Comparison of ENCODE assay signal across 23 mouse cellular contexts in genomic region chr15:78593896-78594425, GRCm38 (mm10). TPM values are rescaled to one million over a fixed set of nuclear protein-coding genes. Genes with fewer than 3 reads are reported as not detected.
A peak's percentile ranks its signal among the peaks of the same experiment; 100 is the strongest.
DNase-seq lines count a peak whose midpoint lies in the region; ATAC-seq and TF ChIP-seq lines count a peak whose summit lies in the region.
"Had no signal": no experiment of that assay in that cellular context is flagged by ENCODE, and none has a peak within 500 bp of the region (broad histone marks: within the 10 kb centered on the region; RNA-seq: fewer than 3 reads in every experiment).

No protein-coding gene starts in this region.

- TF ChIP-seq EP300 in heart, adult 2 months (IDR thresholded peaks at IDR 0.05; ENCODE audit: insufficient read depth, low read depth, low read length), result no peak

- no peak overlapping the region for H3K4me3 ChIP-seq in thymus, adult 2 months (ENCODE audit: control insufficient read depth, insufficient read depth, low read length)
- H3K4me3 ChIP-seq in macrophage (ENCODE audit: inconsistent target), result no peak overlapping the region
- no peak overlapping the region for H3K4me3 ChIP-seq in kidney, embryonic 15.5 days (replicated peaks)
- no peak overlapping the region for H3K4me3 ChIP-seq in heart, adult 2 months
- H3K4me3 ChIP-seq: embryonic facial prominence, embryonic 10.5 days; embryonic facial prominence, embryonic 12.5 days; forebrain, embryonic 13.5 days; forebrain, embryonic 15.5 days had no signal

- no peak overlapping the region for H3K9ac ChIP-seq in kidney, embryonic 15.5 days
- H3K9ac ChIP-seq in heart, adult 2 months (ENCODE audit: low read depth, low read length), result no peak overlapping the region
- H3K9ac ChIP-seq: embryonic facial prominence, embryonic 12.5 days; forebrain, embryonic 13.5 days; forebrain, embryonic 15.5 days had no signal

- intact Hi-C loops in heart, adult 2 months (cut with DNase I), result no loop called here

- H3K4me1 ChIP-seq in thymus, adult 2 months (replicated peaks; ENCODE audit: control insufficient read depth, insufficient read depth, low read length), result peaks cover 70% of the 10 kb centered on the region
- peaks cover 11% of the 10 kb centered on the region; the same call in 1 of the 2 replicates for H3K4me1 ChIP-seq in kidney, embryonic 15.5 days
- no peaks in the 10 kb centered on the region for H3K4me1 ChIP-seq in heart, adult 2 months (ENCODE audit: control insufficient read depth, insufficient read depth, low read length)
- H3K4me1 ChIP-seq: forebrain, embryonic 13.5 days; forebrain, embryonic 15.5 days had no signal

- H3K79me2 ChIP-seq in macrophage (ENCODE audit: inconsistent target), result peaks cover 18% of the 10 kb centered on the region
- no peaks in the 10 kb centered on the region for H3K79me2 ChIP-seq in heart, adult 2 months (replicated peaks; ENCODE audit: control insufficient read depth, insufficient read depth, low read length)

- TF ChIP-seq CTCF in thymus, adult 2 months (IDR thresholded peaks at IDR 0.05; ENCODE audit: borderline replicate concordance, control insufficient read depth, extremely low read depth, insufficient read depth, low read length, poor library complexity), result no peak
- no peak for TF ChIP-seq CTCF in heart, adult 2 months (IDR thresholded peaks at IDR 0.05)

- ATAC-seq in kidney, embryonic 15.5 days (replicated peaks; ENCODE audit: low FRiP score), result no peak
- ATAC-seq: forebrain, embryonic 13.5 days; forebrain, embryonic 15.5 days had no signal

- 14% methylated on average over 7 of the region's 7 CpGs for WGBS in thymus, adult 2 months
- WGBS in macrophage (ENCODE audit: missing documents), result 63% methylated on average over 7 of the region's 7 CpGs
- WGBS in kidney, embryonic 15.5 days, result 91% methylated on average over 7 of the region's 7 CpGs
- WGBS in heart, adult 2 months, result 84% methylated on average over 7 of the region's 7 CpGs

- H3K4me2 ChIP-seq in kidney, embryonic 15.5 days, result no peak overlapping the region
- H3K4me2 ChIP-seq: embryonic facial prominence, embryonic 12.5 days; forebrain, embryonic 13.5 days; forebrain, embryonic 15.5 days had no signal

- no peak for TF ChIP-seq POLR2A in thymus, adult 2 months (IDR thresholded peaks at IDR 0.05; ENCODE audit: control insufficient read depth, extremely low read depth, insufficient read depth, low read length, poor library complexity)
- no peak for TF ChIP-seq POLR2A in heart, adult 2 months (IDR thresholded peaks at IDR 0.05; ENCODE audit: insufficient read depth, low read depth, low read length)

- no peak for DNase-seq in thymus, adult 2 months
- no peak for DNase-seq in thymus, postnatal 10 days (ENCODE audit: low spot score in 2 of 2)
- peak; percentile 53 for DNase-seq in induced T-regulatory cell, adult 2 months (ENCODE audit: low read depth)
- peak; percentile 56 for DNase-seq in thymus, postnatal 25 days
- DNase-seq in cerebellum, postnatal 14 days, result no peak
- DNase-seq in heart, adult 2 months, result no peak
- DNase-seq: adrenal gland, adult 2 months; adrenal gland, postnatal 10 days; adrenal gland, postnatal 25 days; cerebellum, adult 11 months; cerebellum, adult 18-20 months; cerebellum, adult 8-10 months; cerebellum, adult 9-11 months; cerebellum, postnatal 25 days had no signal

- no peaks in the 10 kb centered on the region for H3K36me3 ChIP-seq in thymus, adult 2 months (ENCODE audit: control insufficient read depth, insufficient read depth, low read length)
- H3K36me3 ChIP-seq in macrophage (ENCODE audit: inconsistent target), result no peaks in the 10 kb centered on the region
- H3K36me3 ChIP-seq in kidney, embryonic 15.5 days, result no peaks in the 10 kb centered on the region
- H3K36me3 ChIP-seq in heart, adult 2 months (ENCODE audit: control insufficient read depth, insufficient read depth, low read length), result no peaks in the 10 kb centered on the region
- H3K36me3 ChIP-seq: embryonic facial prominence, embryonic 10.5 days; embryonic facial prominence, embryonic 12.5 days; forebrain, embryonic 15.5 days had no signal

- H3K27me3 ChIP-seq in thymus, adult 2 months (ENCODE audit: control insufficient read depth, insufficient read depth, low read length), result no peaks in the 10 kb centered on the region
- H3K27me3 ChIP-seq in kidney, embryonic 15.5 days, result no peaks in the 10 kb centered on the region
- no peaks in the 10 kb centered on the region for H3K27me3 ChIP-seq in heart, adult 2 months (ENCODE audit: control insufficient read depth, insufficient read depth, low read length)
- H3K27me3 ChIP-seq: embryonic facial prominence, embryonic 12.5 days; forebrain, embryonic 13.5 days; forebrain, embryonic 15.5 days had no signal

- H3K27ac ChIP-seq in thymus, adult 2 months (ENCODE audit: control insufficient read depth, insufficient read depth, low read length), result peak overlapping the region; percentile 16; the same call in 1 of the 2 replicates
- H3K27ac ChIP-seq in macrophage, result peak overlapping the region; percentile 98
- H3K27ac ChIP-seq in kidney, embryonic 15.5 days, result no peak overlapping the region
- H3K27ac ChIP-seq in heart, adult 2 months, result no peak overlapping the region
- H3K27ac ChIP-seq: embryonic facial prominence, embryonic 10.5 days; embryonic facial prominence, embryonic 12.5 days; forebrain, embryonic 13.5 days; forebrain, embryonic 15.5 days had no signal

- H3K9me3 ChIP-seq in kidney, embryonic 15.5 days (replicated peaks), result no peaks in the 10 kb centered on the region
- H3K9me3 ChIP-seq: embryonic facial prominence, embryonic 10.5 days; embryonic facial prominence, embryonic 12.5 days; forebrain, embryonic 13.5 days; forebrain, embryonic 15.5 days had no signal

RNA-seq across cellular contexts. Expression of gene Cyth4, which starts 2.9 kb away (rescaled TPM):
- polyA plus RNA-seq in thymus, adult 2 months (2012; rRNA removed), result 81.1 and 83.6 TPM in 2 replicates
- 1,000 to 10,000 TPM in 7 of 26 experiments, 100 to 1,000 TPM in 19; 198 to 1,124 (median 784) TPM for total RNA-seq in macrophage (2018; cell fraction: chromatin; rRNA removed)
- 100 to 1,000 TPM; 130 to 274 (median 205) TPM for total RNA-seq in macrophage (2018; cell fraction: cytosol; rRNA removed)
- 100 to 1,000 TPM; 127 to 775 (median 373) TPM for total RNA-seq in macrophage (2018; cell fraction: nucleus; rRNA removed)
- polyA plus RNA-seq in macrophage (2018), result 240 to 319 TPM (median 275 TPM) in 3 replicates
- 7.1 and 8.1 TPM in 2 replicates for polyA plus RNA-seq in kidney, embryonic 15.5 days (2015; fragmentation: Nextera tagmentation; extraction: Ambion mirVana)
- 1 to 10 TPM; 6.1 to 6.7 TPM for total RNA-seq in heart, adult 2 months (2021)
- 9.3 and 12.8 TPM in 2 replicates for polyA plus RNA-seq in heart, adult 2 months (2012; rRNA removed)

RNA-seq across cellular contexts. Expression of gene Rac2, which starts 21.4 kb away (rescaled TPM):
- polyA plus RNA-seq in thymus, adult 2 months (2012; rRNA removed), result 1,833 and 1,914 TPM in 2 replicates
- total RNA-seq in macrophage (2018; cell fraction: chromatin; rRNA removed), result 100 to 1,000 TPM in 15 of 26 experiments, 10 to 100 TPM in 11; 32.8 to 268 (median 126) TPM
- 100 to 1,000 TPM; 202 to 920 (median 428) TPM for total RNA-seq in macrophage (2018; cell fraction: cytosol; rRNA removed)
- total RNA-seq in macrophage (2018; cell fraction: nucleus; rRNA removed), result 100 to 1,000 TPM in 18 of 26 experiments, 10 to 100 TPM in 8; 52.1 to 327 (median 189) TPM
- polyA plus RNA-seq in macrophage (2018), result 169 to 717 TPM (median 258 TPM) in 3 replicates
- 8.1 and 11.1 TPM in 2 replicates for polyA plus RNA-seq in kidney, embryonic 15.5 days (2015; fragmentation: Nextera tagmentation; extraction: Ambion mirVana)
- 1 to 10 TPM; 4.5 to 8.7 TPM for total RNA-seq in heart, adult 2 months (2021)
- polyA plus RNA-seq in heart, adult 2 months (2012; rRNA removed), result 7.7 and 44.7 TPM in 2 replicates
- polyA plus RNA-seq: C2C12 had no signal

RNA-seq across cellular contexts. Expression of gene Sstr3, which starts 49.5 kb away (rescaled TPM):
- 1.6 and 2.2 TPM in 2 replicates for polyA plus RNA-seq in thymus, adult 2 months (2012; rRNA removed)
- not detected for total RNA-seq in macrophage (2018; cell fraction: chromatin; rRNA removed)
- total RNA-seq in macrophage (2018; cell fraction: cytosol; rRNA removed), result not detected
- not detected for total RNA-seq in macrophage (2018; cell fraction: nucleus; rRNA removed)
- not detected in 3 replicates for polyA plus RNA-seq in macrophage (2018)
- polyA plus RNA-seq in kidney, embryonic 15.5 days (2015; fragmentation: Nextera tagmentation; extraction: Ambion mirVana), result 0.30 and 0.58 TPM in 2 replicates
- total RNA-seq in heart, adult 2 months (2021), result not detected
- polyA plus RNA-seq in heart, adult 2 months (2012; rRNA removed), result not detected in 2 replicates
- total RNA-seq: MEL had no signal
- polyA plus RNA-seq: C2C12; embryonic facial prominence, embryonic 10.5 days; embryonic facial prominence, embryonic 12.5 days; forebrain, embryonic 11.5 days had no signal

Comparison
In these comparisons a context has a peak if more than half of its experiments do, and no peak if none do; other contexts are left out.
1. DNase-seq: peak in induced T-regulatory cell, adult 2 months (single experiment) and thymus, postnatal 25 days (single experiment); none in thymus, adult 2 months (single experiment), thymus, postnatal 10 days (0 of 2), cerebellum, postnatal 14 days (0 of 2) and heart, adult 2 months (0 of 2).
2. H3K27ac ChIP-seq: peak in thymus, adult 2 months (single experiment) and macrophage (single experiment); none in kidney, embryonic 15.5 days (single experiment) and heart, adult 2 months (single experiment).